Mouse (Mus musculus) midbrain, embryonic 16.5 days (tissue): Measurements from ENCODE around the gene Snrpf. TPM values are rescaled to one million over a fixed set of nuclear protein-coding genes. Genes with fewer than 3 reads are reported as not detected.
A peak's percentile ranks its signal among the peaks of the same experiment; 100 is the strongest.

Source experiments
- ATAC-seq: fragments of 200-750 bp; cut with Nextera tagmentation; 2 replicates; pipeline ENCODE4 v1.8.0; 2017; ENCODE audit warnings: moderate TSS enrichment
- H3K27ac ChIP-seq: fragments of 300-500 bp; sonication (generic); 2 replicates; pipeline ENCODE4 v1.5.1; 2014; ENCODE audit warnings: mild to moderate bottlenecking, low read length, mixed read lengths
- H3K27me3 ChIP-seq: fragments of 300-500 bp; sonication (generic); 2 replicates; pipeline ENCODE4 v1.6.1; 2014; ENCODE audit warnings: low read depth, low read length, mixed read lengths; ENCODE audit not compliant: control insufficient read depth, insufficient read depth
- H3K36me3 ChIP-seq: fragments of 300-500 bp; sonication (generic); 2 replicates; pipeline ENCODE4 v1.6.1; 2014; ENCODE audit warnings: mild to moderate bottlenecking, low read length, moderate library complexity, mixed read lengths; ENCODE audit not compliant: control insufficient read depth, insufficient read depth
- H3K4me1 ChIP-seq: fragments of 300-500 bp; sonication (generic); 2 replicates; pipeline ENCODE4 v1.6.1; 2014; ENCODE audit warnings: mild to moderate bottlenecking, low read length, mixed read lengths; ENCODE audit not compliant: control insufficient read depth, insufficient read depth
- H3K4me2 ChIP-seq: fragments of 300-500 bp; sonication (generic); 2 replicates; pipeline ENCODE4 v1.6.1; 2014; ENCODE audit warnings: mild to moderate bottlenecking, low read length, mixed read lengths
- H3K4me3 ChIP-seq: fragments of 300-500 bp; sonication (generic); 2 replicates; pipeline ENCODE4 v1.5.1; 2014; ENCODE audit warnings: low read depth, mild to moderate bottlenecking, low read length, moderate library complexity, mixed read lengths
- H3K9ac ChIP-seq: fragments of 300-500 bp; sonication (generic); 2 replicates; pipeline ENCODE4 v1.6.1; 2014; ENCODE audit warnings: low read depth, low read length, mixed read lengths
- H3K9me3 ChIP-seq: fragments of 300-500 bp; sonication (generic); replicated peaks from 2 replicates; pipeline ENCODE4 v1.6.1; 2014; ENCODE audit warnings: mild to moderate bottlenecking, low read length, mixed read lengths; ENCODE audit not compliant: control insufficient read depth, poor library complexity, severe bottlenecking
- WGBS: fragments of 180-500 bp; shearing (Covaris S2); extraction: QIAGEN DNeasy Blood & Tissue Kit; methylation state at CpG from one replicate; pipeline ENCODE4 v1.1.7; 2014; 5-methylcytosine and 5-hydroxymethylcytosine counted together
- polyA plus RNA-seq: library from polyadenylated mRNA; unstranded; fragments of >200 nt; fragmentation: Nextera tagmentation; extraction: Ambion mirVana; gene quantifications from 2 replicates; pipeline ENCODE4 v1.2.1, GENCODE M21; 2015

Gene Snrpf
- polyA plus RNA-seq, 1 experiment from 2014 or later = 51.6 TPM

- Histone ChIP-seq H3K4me1 (0 out of 2 replicates have a peak, but pooled peaks cover 2% of the 10 kb centered on the region), H3K27me3 (no peaks in the 10 kb centered on the region), H3K9ac (no peak overlapping the region), H3K27ac (no peak overlapping the region), H3K9me3 (no peaks in the 10 kb centered on the region), H3K36me3 (no peaks in the 10 kb centered on the region), H3K4me2 (no peak overlapping the region), H3K4me3 (no peak overlapping the region)
- WGBS = 85% methylated on average over 5 of the region's 5 CpGs
- ATAC-seq = no peak
Observed at GRCm38 (mm10) chr10:93544172-93544571, 45.3 kb downstream of the Snrpf start.

- H3K36me3 ChIP-seq = no peaks in the 10 kb centered on the region
- no peak overlapping the region for H3K4me2 ChIP-seq
- H3K27ac ChIP-seq = no peak overlapping the region
- no peaks in the 10 kb centered on the region for H3K27me3 ChIP-seq
- no peaks in the 10 kb centered on the region for H3K9me3 ChIP-seq
- H3K4me1 ChIP-seq = 0 out of 2 replicates have a peak, but pooled peaks cover 2% of the 10 kb centered on the region
- no peak overlapping the region for H3K9ac ChIP-seq
- no peak for ATAC-seq
- H3K4me3 ChIP-seq = no peak overlapping the region
- whole genome bisulfite sequencing = 58% methylated on average over 6 of the region's 6 CpGs
Observed at GRCm38 (mm10) chr10:93543176-93543575, 46.3 kb downstream of the Snrpf start.

- Histone ChIP-seq H3K9me3 (no peaks in the 10 kb centered on the region), H3K36me3 (no peaks in the 10 kb centered on the region), H3K4me3 (no peak overlapping the region), H3K27ac (no peak overlapping the region), H3K4me2 (no peak overlapping the region), H3K9ac (no peak overlapping the region), H3K4me1 (0 out of 2 replicates have a peak, but pooled peaks cover 2% of the 10 kb centered on the region), H3K27me3 (no peaks in the 10 kb centered on the region)
- 16% methylated on average over 4 of the region's 4 CpGs for WGBS
- ATAC-seq = no peak
Observed at GRCm38 (mm10) chr10:93542356-93542755, 47.1 kb downstream of the Snrpf start.

- Histone ChIP-seq H3K9me3 (no peaks in the 10 kb centered on the region), H3K27me3 (peaks cover under 1% of the 10 kb centered on the region; the same call in 1 of the 2 replicates), H3K27ac (no peak overlapping the region), H3K36me3 (no peaks in the 10 kb centered on the region), H3K4me2 (no peak overlapping the region), H3K4me1 (0 out of 2 replicates have a peak, but pooled peaks cover 2% of the 10 kb centered on the region), H3K9ac (no peak overlapping the region), H3K4me3 (no peak overlapping the region)
- no peak for ATAC-seq
- 89% methylated on average over 1 of the region's 1 CpGs for WGBS
Observed at GRCm38 (mm10) chr10:93541585-93541984, 47.9 kb downstream of the Snrpf start.

- peak within 1 kb of the TSS; percentile 28 for H3K4me3 ChIP-seq
- H3K27ac ChIP-seq = no peak within 1 kb of the TSS
- peak within 1 kb of the TSS; percentile 55 for H3K4me2 ChIP-seq
- ATAC-seq = no peak
- H3K9me3 ChIP-seq = no peaks in the 10 kb centered on the region
- peak within 1 kb of the TSS; percentile 2; the same call in 1 of the 2 replicates for H3K9ac ChIP-seq
- WGBS = 74% methylated on average over 17 of the region's 17 CpGs
- H3K4me1 ChIP-seq = 0 out of 2 replicates have a peak, but pooled peaks cover 2% of the 10 kb centered on the region
- H3K27me3 ChIP-seq = peaks cover 3% of the 10 kb centered on the region; the same call in 1 of the 2 replicates
- no peaks in the 10 kb centered on the region for H3K36me3 ChIP-seq
Observed at GRCm38 (mm10) chr10:93540431-93541210, 48.9 kb downstream of the Snrpf start, which contains the start of gene Ccdc38. Ccdc38 (plus strand) TSS chr10:93540632.

GRCm38 (mm10) chr10:93539775-93540430 is 49.6 kb downstream of the Snrpf start, which contains the start of gene Amdhd1:
Amdhd1 (minus strand) TSS chr10:93540033.
- ATAC-seq = peak; percentile 85
- no peaks in the 10 kb centered on the region for H3K9me3 ChIP-seq
- H3K4me3 ChIP-seq = peak within 1 kb of the TSS; percentile 28
- H3K27me3 ChIP-seq = peaks cover 3% of the 10 kb centered on the region
- H3K9ac ChIP-seq = peak within 1 kb of the TSS; percentile 2; the same call in 1 of the 2 replicates
- H3K4me1 ChIP-seq = 0 out of 2 replicates have a peak, but pooled peaks cover 2% of the 10 kb centered on the region
- H3K36me3 ChIP-seq = no peaks in the 10 kb centered on the region
- H3K27ac ChIP-seq = no peak within 1 kb of the TSS
- 3% methylated on average over 35 of the region's 35 CpGs for WGBS
- peak within 1 kb of the TSS; percentile 55 for H3K4me2 ChIP-seq

GRCm38 (mm10) chr10:93538818-93539217 is 50.7 kb downstream of the Snrpf start:
- H3K27me3 ChIP-seq = peaks cover 3% of the 10 kb centered on the region
- H3K9me3 ChIP-seq = no peaks in the 10 kb centered on the region
- ATAC-seq = no peak
- H3K4me1 ChIP-seq = peaks cover 7% of the 10 kb centered on the region; the same call in 1 of the 2 replicates
- H3K4me3 ChIP-seq = no peak overlapping the region
- no peak overlapping the region for H3K27ac ChIP-seq
- H3K4me2 ChIP-seq = no peak overlapping the region
- no peaks in the 10 kb centered on the region for H3K36me3 ChIP-seq
- H3K9ac ChIP-seq = no peak overlapping the region
- WGBS = 62% methylated on average over 6 of the region's 6 CpGs

- H3K27me3 ChIP-seq = peaks cover 3% of the 10 kb centered on the region
- no peak for ATAC-seq
- WGBS = 89% methylated on average over 2 of the region's 2 CpGs
Observed at GRCm38 (mm10) chr10:93538287-93538686, 51.2 kb downstream of the Snrpf start.

More at GRCm38 (mm10) chr10:93538287-93538686, 51.2 kb downstream of the Snrpf start:
- Histone ChIP-seq H3K4me1 (peaks cover 7% of the 10 kb centered on the region; the same call in 1 of the 2 replicates), H3K9ac (no peak overlapping the region), H3K4me2 (no peak overlapping the region), H3K4me3 (no peak overlapping the region), H3K36me3 (no peaks in the 10 kb centered on the region), H3K27ac (no peak overlapping the region), H3K9me3 (no peaks in the 10 kb centered on the region)
